Mouse (Mus musculus) MEL (cell line): ENCODE data around the gene Hao2. TPM values are rescaled to one million over a fixed set of nuclear protein-coding genes. Genes with fewer than 3 reads are reported as not detected.

Source experiments
- DNase-seq: peaks from one replicate; pipeline ENCODE4 v3.0.0; 2011; ENCODE audit warnings: low read depth, low spot score
- H3K27ac ChIP-seq: 2 replicates; pipeline ENCODE4 v1.5.1; 2012; ENCODE audit warnings: low read depth, mild to moderate bottlenecking, control low read depth, low read length, moderate library complexity; ENCODE audit not compliant: control insufficient read depth
- H3K27me3 ChIP-seq, 2 experiments: fragments of 150-350 bp in 1 of 2; sonication (generic) in 1 of 2; 2 replicates each; pipeline ENCODE4 v1.6.1; 2012; ENCODE audit warnings: low read length in 2 of 2, mild to moderate bottlenecking in 2 of 2, improper control_type of control experiment in 1 of 2, moderate library complexity in 1 of 2; ENCODE audit not compliant: insufficient read depth in 2 of 2, control insufficient read depth in 1 of 2
- H3K36me3 ChIP-seq, 2 experiments: 2 replicates each; pipeline ENCODE4 v1.6.1; 2012 to 2014; ENCODE audit warnings: low read length in 2 of 2, improper control_type of control experiment in 1 of 2, inconsistent platforms in 1 of 2, mild to moderate bottlenecking in 1 of 2; ENCODE audit not compliant: insufficient read depth in 2 of 2, control insufficient read depth in 1 of 2
- H3K4me1 ChIP-seq, 2 experiments: fragments of 150-350 bp in 1 of 2; sonication (generic) in 1 of 2; 2 replicates each; pipeline ENCODE4 v1.6.1; 2012; ENCODE audit warnings: low read length in 2 of 2, improper control_type of control experiment in 1 of 2, mild to moderate bottlenecking in 1 of 2; ENCODE audit not compliant: insufficient read depth in 2 of 2, control insufficient read depth in 1 of 2
- H3K4me3 ChIP-seq, 2 experiments: fragments of 150-350 bp in 1 of 2; sonication (generic) in 1 of 2; 2 replicates each; pipeline ENCODE4 v1.5.1; 2012; ENCODE audit warnings: low read depth in 2 of 2, low read length in 2 of 2, mild to moderate bottlenecking in 2 of 2, moderate library complexity in 2 of 2, control low read depth in 1 of 2, improper control_type of control experiment in 1 of 2; ENCODE audit not compliant: control insufficient read depth in 1 of 2, insufficient read depth in 1 of 2
- H3K79me2 ChIP-seq: 2 replicates; pipeline ENCODE4 v1.6.1; 2012; ENCODE audit warnings: mild to moderate bottlenecking, low read length, moderate library complexity; ENCODE audit not compliant: control insufficient read depth, poor library complexity, insufficient read depth
- H3K9ac ChIP-seq: 2 replicates; pipeline ENCODE4 v1.6.1; 2012; ENCODE audit warnings: low read depth, mild to moderate bottlenecking, control low read depth, low read length, moderate library complexity; ENCODE audit not compliant: control insufficient read depth, poor library complexity, severe bottlenecking
- H3K9me3 ChIP-seq: fragments of 150-350 bp; sonication (generic); replicated peaks from 2 replicates; pipeline ENCODE4 v1.6.1; 2012; ENCODE audit warnings: mild to moderate bottlenecking, low read length, improper control_type of control experiment, moderate library complexity; ENCODE audit not compliant: insufficient read depth
- BHLHE40 ChIP-seq: IDR thresholded peaks from 2 replicates; pipeline ENCODE4 v1.6.1; 2012; ENCODE audit warnings: low read depth, mild to moderate bottlenecking, inconsistent platforms, low read length, improper control_type of control experiment, borderline replicate concordance
- CTCF ChIP-seq, 3 experiments: IDR thresholded peaks in 2 of 3; conservative IDR thresholded peaks in 1 of 3; 2 replicates each; pipeline ENCODE4 v1.5.1; 2011 to 2012; ENCODE audit warnings: low read length in 3 of 3, low read depth in 2 of 3, mild to moderate bottlenecking in 2 of 3, improper control_type of control experiment in 1 of 3, inconsistent platforms in 1 of 3, mixed read lengths in 1 of 3, moderate library complexity in 1 of 3; ENCODE audit not compliant: control insufficient read depth in 1 of 3, insufficient read depth in 1 of 3, poor library complexity in 1 of 3, severe bottlenecking in 1 of 3
- ETS1 ChIP-seq: IDR thresholded peaks from 2 replicates; pipeline ENCODE4 v1.6.1; 2012; ENCODE audit warnings: low read depth, mild to moderate bottlenecking, inconsistent platforms, low read length, improper control_type of control experiment, moderate library complexity
- GATA1 ChIP-seq: IDR thresholded peaks from 2 replicates; pipeline ENCODE4 v1.6.1; 2011; ENCODE audit warnings: low read depth, low read length, improper control_type of control experiment
- JUND ChIP-seq: IDR thresholded peaks from 2 replicates; pipeline ENCODE4 v1.6.1; 2011; ENCODE audit warnings: low read depth, mild to moderate bottlenecking, improper control_type of control experiment, low read length
- KAT2A ChIP-seq: conservative IDR thresholded peaks from 2 replicates; pipeline ENCODE4 v1.6.1; 2012; ENCODE audit warnings: low read depth, low read length, improper control_type of control experiment, inconsistent platforms
- MAX ChIP-seq: IDR thresholded peaks from 2 replicates; pipeline ENCODE4 v1.6.1; 2011; ENCODE audit warnings: low read length, improper control_type of control experiment
- MAZ ChIP-seq: IDR thresholded peaks from 2 replicates; pipeline ENCODE4 v1.6.1; 2012; ENCODE audit warnings: low read depth, mild to moderate bottlenecking, inconsistent platforms, low read length, improper control_type of control experiment
- MEF2A ChIP-seq: IDR thresholded peaks from 2 replicates; pipeline ENCODE4 v1.6.1; 2014; ENCODE audit warnings: low read depth, mild to moderate bottlenecking, inconsistent platforms, low read length, improper control_type of control experiment; ENCODE audit not compliant: poor library complexity, insufficient replicate concordance, severe bottlenecking; ENCODE audit errors: extremely low read depth
- MXI1 ChIP-seq: IDR thresholded peaks from 2 replicates; pipeline ENCODE4 v1.6.1; 2011; ENCODE audit warnings: mild to moderate bottlenecking, low read depth, low read length, improper control_type of control experiment
- MYB ChIP-seq: IDR thresholded peaks from 2 replicates; pipeline ENCODE4 v1.6.1; 2011; ENCODE audit warnings: mild to moderate bottlenecking, low read depth, low read length, improper control_type of control experiment
- MYC ChIP-seq: IDR thresholded peaks from 2 replicates; pipeline ENCODE4 v1.6.1; 2011; ENCODE audit warnings: low read depth, mild to moderate bottlenecking, low read length, improper control_type of control experiment, moderate library complexity
- NELFE ChIP-seq: IDR thresholded peaks from 2 replicates; pipeline ENCODE4 v1.6.1; 2011; ENCODE audit warnings: low read depth, low read length, improper control_type of control experiment
- POLR2A ChIP-seq, 2 experiments: IDR thresholded peaks; 2 replicates each; pipeline ENCODE4 v1.6.1; 2011 to 2012; ENCODE audit warnings: low read length in 2 of 2, mild to moderate bottlenecking in 2 of 2, control low read depth in 1 of 2, improper control_type of control experiment in 1 of 2, low read depth in 1 of 2, moderate library complexity in 1 of 2; ENCODE audit not compliant: control insufficient read depth in 1 of 2, insufficient read depth in 1 of 2, poor library complexity in 1 of 2
- POLR2AphosphoS2 ChIP-seq: IDR thresholded peaks from 2 replicates; pipeline ENCODE4 v1.6.1; 2011; ENCODE audit warnings: low read length, improper control_type of control experiment
- RAD21 ChIP-seq: IDR thresholded peaks from 2 replicates; pipeline ENCODE4 v1.6.1; 2011; ENCODE audit warnings: mild to moderate bottlenecking, low read depth, low read length, improper control_type of control experiment
- RCOR1 ChIP-seq: IDR thresholded peaks from 2 replicates; pipeline ENCODE4 v1.6.1; 2012; ENCODE audit warnings: low read depth, mild to moderate bottlenecking, inconsistent platforms, low read length, improper control_type of control experiment
- SIN3A ChIP-seq: IDR thresholded peaks from 2 replicates; pipeline ENCODE4 v1.6.1; 2012; ENCODE audit warnings: low read length, improper control_type of control experiment, inconsistent platforms
- SMC3 ChIP-seq: IDR thresholded peaks from 2 replicates; pipeline ENCODE4 v1.6.1; 2011; ENCODE audit warnings: low read depth, low read length, improper control_type of control experiment
- TBP ChIP-seq: IDR thresholded peaks from 2 replicates; pipeline ENCODE4 v1.8.0; 2011; ENCODE audit warnings: low read depth, low read length, improper control_type of control experiment
- TCF12 ChIP-seq: IDR thresholded peaks from 2 replicates; pipeline ENCODE4 v1.6.1; 2014; ENCODE audit warnings: low read depth, mild to moderate bottlenecking, inconsistent platforms, low read length, improper control_type of control experiment, moderate library complexity
- UBTF ChIP-seq: IDR thresholded peaks from 2 replicates; pipeline ENCODE4 v1.6.1; 2012; ENCODE audit warnings: low read depth, mild to moderate bottlenecking, inconsistent platforms, low read length, improper control_type of control experiment, moderate library complexity, borderline replicate concordance; ENCODE audit not compliant: insufficient read depth
- USF1 ChIP-seq: IDR thresholded peaks from 2 replicates; pipeline ENCODE4 v1.6.1; 2014; ENCODE audit warnings: low read depth, mild to moderate bottlenecking, inconsistent platforms, low read length, improper control_type of control experiment, moderate library complexity
- ZC3H11A ChIP-seq: IDR thresholded peaks from 2 replicates; pipeline ENCODE4 v1.6.1; 2012; ENCODE audit warnings: low read depth, mild to moderate bottlenecking, inconsistent platforms, low read length, improper control_type of control experiment
- ZNF384 ChIP-seq: IDR thresholded peaks from 2 replicates; pipeline ENCODE4 v1.6.1; 2012; ENCODE audit warnings: low read depth, mild to moderate bottlenecking, inconsistent platforms, low read length, improper control_type of control experiment
- polyA plus RNA-seq, 2 experiments: library from polyadenylated mRNA; stranded (reverse) in 1 of 2; unstranded in 1 of 2; fragments of >175 nt in 1 of 2; fragments of >200 nt in 1 of 2; gene quantifications; 2 replicates each; pipeline versions ENCODE4 v1.2.1 to v1.2.4; 2012; ENCODE audit warnings: low replicate concordance in 2 of 2, low read depth in 1 of 2; ENCODE audit not compliant: insufficient read length in 2 of 2, insufficient read depth in 1 of 2, missing spikeins in 1 of 2
- total RNA-seq: library from RNA; depleted of rRNA; stranded (reverse); fragments of 300-350 nt; gene quantifications from 2 replicates; pipeline ENCODE4 v1.2.3, GENCODE M21; 2012

Gene Hao2
- total and polyA plus RNA-seq, 3 experiments, result not detected

DNA sequence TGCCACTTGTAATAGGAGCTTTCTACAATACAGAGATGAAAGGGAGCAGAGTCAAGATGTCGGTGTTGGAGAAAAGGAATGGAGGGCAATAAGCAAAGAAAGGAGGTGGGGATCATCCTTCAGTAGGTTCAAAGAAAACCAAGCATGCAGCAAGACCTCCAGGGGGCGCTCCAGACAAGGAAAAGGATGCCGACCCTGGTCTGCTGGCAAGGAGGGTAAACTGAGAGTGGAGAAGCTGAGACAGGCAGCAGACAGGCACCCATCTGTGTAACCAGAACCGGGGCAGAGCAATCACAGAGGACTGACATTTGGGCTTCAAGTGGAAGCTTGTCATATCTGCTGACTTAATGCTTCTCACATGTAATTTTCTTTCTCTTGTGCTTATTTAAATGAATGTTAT is 22.6 kb upstream of the Hao2 start:
- Histone ChIP-seq H3K9ac (no peak overlapping the region), H3K36me3 (no peaks in the 10 kb centered on the region), H3K4me1 (no peaks in the 10 kb centered on the region), H3K79me2 (no peaks in the 10 kb centered on the region), H3K27me3 (no peaks in the 10 kb centered on the region), H3K27ac (no peak overlapping the region), H3K9me3 (no peaks in the 10 kb centered on the region), H3K4me3 (no peak overlapping the region)
- TF ChIP-seq SIN3A (no peak), MAX (no peak), GATA1 (no peak), MYB (no peak), POLR2A (IDR thresholded peaks at IDR 0.05; ENCODE audit: control insufficient read depth in 1 of 2, insufficient read depth in 1 of 2, low read depth in 1 of 2, low read length in 2 of 2, poor library complexity in 1 of 2) (no peak), POLR2AphosphoS2 (no peak), ZC3H11A (peak; percentile 60; the same call in 1 of the 2 replicates), JUND (no peak), RAD21 (peak; percentile 78), USF1 (no peak), MXI1 (no peak), UBTF (no peak), MEF2A (no peak), CTCF (IDR thresholded peaks at IDR 0.05 in 2 of 3, conservative IDR thresholded peaks at IDR 0.05 in 1 of 3; ENCODE audit: control insufficient read depth in 1 of 3, insufficient read depth in 1 of 3, low read depth in 2 of 3, low read length in 3 of 3, poor library complexity in 1 of 3, severe bottlenecking in 1 of 3) (peak; percentile 59 to 84 (median 73)), MYC (no peak), ZNF384 (no peak), KAT2A (no peak), ETS1 (no peak), RCOR1 (no peak), BHLHE40 (no peak), SMC3 (peak; percentile 72)
- peak; percentile 58 for DNase-seq

DNA sequence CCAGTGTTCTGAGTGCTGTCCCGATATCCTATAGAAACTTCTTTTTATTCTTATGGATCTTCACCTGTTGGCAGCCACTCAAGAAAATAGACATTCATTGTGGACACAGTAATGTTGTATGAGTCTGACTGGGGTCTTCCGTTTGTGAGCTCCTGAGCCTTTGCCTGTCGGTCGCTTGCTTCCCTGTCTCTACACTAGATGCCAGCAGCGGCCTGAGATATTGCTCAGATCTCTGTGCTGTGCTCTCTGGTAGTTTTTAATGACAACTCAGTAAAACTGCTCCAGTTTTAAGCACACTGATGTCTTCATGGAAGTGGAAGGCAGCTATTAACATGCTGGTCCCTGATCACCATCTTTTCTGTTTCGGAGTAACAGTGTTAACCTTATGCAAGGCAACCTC is 20.6 kb upstream of the Hao2 start:
- DNase-seq, result no peak
- H3K36me3 ChIP-seq, result no peaks in the 10 kb centered on the region
- no peaks in the 10 kb centered on the region for H3K4me1 ChIP-seq
- H3K4me3 ChIP-seq, result no peak overlapping the region
- no peak for TF ChIP-seq GATA1
- no peak for TF ChIP-seq TCF12
- no peak for TF ChIP-seq MAZ
- TF ChIP-seq NELFE, result no peak
- TF ChIP-seq UBTF, result no peak
- TF ChIP-seq RCOR1, result no peak
- no peak for TF ChIP-seq MYB
- TF ChIP-seq ETS1, result no peak
- no peak for TF ChIP-seq ZC3H11A
- TF ChIP-seq TBP, result no peak
- no peak for TF ChIP-seq MXI1
- no peak for TF ChIP-seq SMC3
- TF ChIP-seq JUND, result no peak
- H3K79me2 ChIP-seq, result no peaks in the 10 kb centered on the region
- no peaks in the 10 kb centered on the region for H3K9me3 ChIP-seq
- H3K27ac ChIP-seq, result no peak overlapping the region
- H3K27me3 ChIP-seq, result no peaks in the 10 kb centered on the region
- H3K9ac ChIP-seq, result no peak overlapping the region
